Mouse (Mus musculus) left cerebral cortex, adult 9 months (tissue): Measurements from ENCODE around the gene Kcnc1.

Source experiments
- DNase-seq, 2 experiments: peaks; one replicate each; pipeline ENCODE4 v3.0.0; 2022; ENCODE audit warnings: low spot score in 2 of 2

The Kcnc1 gene

GRCm38 (mm10) chr7:46421535-46421934 is 25.2 kb downstream of the Kcnc1 start:
- peak; percentile 54 to 57 for DNase-seq

GRCm38 (mm10) chr7:46422052-46422763 is 25.9 kb downstream of the Kcnc1 start:
- peak; percentile 45 to 58 for DNase-seq

- peak; percentile 61 to 83 for DNase-seq
Observed at GRCm38 (mm10) chr7:46422764-46423412, 26.6 kb downstream of the Kcnc1 start.

- DNase-seq, result no peak
Observed at GRCm38 (mm10) chr7:46423951-46424350, 27.7 kb downstream of the Kcnc1 start.

- no peak for DNase-seq
Observed at GRCm38 (mm10) chr7:46425012-46425411, 28.7 kb downstream of the Kcnc1 start.

GRCm38 (mm10) chr7:46433874-46434273 is 37.6 kb downstream of the Kcnc1 start:
- DNase-seq, result no peak

- no peak for DNase-seq
Observed at GRCm38 (mm10) chr7:46435833-46436232, 39.5 kb downstream of the Kcnc1 start.

- DNase-seq, result no peak
Observed at GRCm38 (mm10) chr7:46438537-46439141, 42.3 kb downstream of the Kcnc1 start.

- DNase-seq, result no peak
Observed at GRCm38 (mm10) chr7:46443163-46443562, 46.9 kb downstream of the Kcnc1 start.

- no peak for DNase-seq
Observed at GRCm38 (mm10) chr7:46445896-46446295, 49.6 kb downstream of the Kcnc1 start.

- DNase-seq, result no peak
Observed at GRCm38 (mm10) chr7:46447473-46448165, 51.3 kb downstream of the Kcnc1 start.

- DNase-seq, result no peak
Observed at GRCm38 (mm10) chr7:46448922-46449645, 52.8 kb downstream of the Kcnc1 start.

- DNase-seq, result peak in 1 of 2 experiments; percentile 30
Observed at GRCm38 (mm10) chr7:46453930-46454679, 57.8 kb downstream of the Kcnc1 start.

- DNase-seq, result no peak
Observed at GRCm38 (mm10) chr7:46457889-46458288, 61.6 kb downstream of the Kcnc1 start.

GRCm38 (mm10) chr7:46459200-46459599 is 62.9 kb downstream of the Kcnc1 start:
- DNase-seq, result no peak

GRCm38 (mm10) chr7:46459605-46460245 is 63.4 kb downstream of the Kcnc1 start:
- DNase-seq, result no peak

GRCm38 (mm10) chr7:46462287-46462686 is 66.0 kb downstream of the Kcnc1 start:
- DNase-seq, result no peak

GRCm38 (mm10) chr7:46463136-46463535 is 66.8 kb downstream of the Kcnc1 start:
- no peak for DNase-seq

- DNase-seq, result no peak
Observed at GRCm38 (mm10) chr7:46466422-46466981, 70.2 kb downstream of the Kcnc1 start.

GRCm38 (mm10) chr7:46469542-46469941 is 73.2 kb downstream of the Kcnc1 start:
- no peak for DNase-seq
